8 mouse cellular contexts compared by ENCODE assay signal in the genomic region with DNA sequence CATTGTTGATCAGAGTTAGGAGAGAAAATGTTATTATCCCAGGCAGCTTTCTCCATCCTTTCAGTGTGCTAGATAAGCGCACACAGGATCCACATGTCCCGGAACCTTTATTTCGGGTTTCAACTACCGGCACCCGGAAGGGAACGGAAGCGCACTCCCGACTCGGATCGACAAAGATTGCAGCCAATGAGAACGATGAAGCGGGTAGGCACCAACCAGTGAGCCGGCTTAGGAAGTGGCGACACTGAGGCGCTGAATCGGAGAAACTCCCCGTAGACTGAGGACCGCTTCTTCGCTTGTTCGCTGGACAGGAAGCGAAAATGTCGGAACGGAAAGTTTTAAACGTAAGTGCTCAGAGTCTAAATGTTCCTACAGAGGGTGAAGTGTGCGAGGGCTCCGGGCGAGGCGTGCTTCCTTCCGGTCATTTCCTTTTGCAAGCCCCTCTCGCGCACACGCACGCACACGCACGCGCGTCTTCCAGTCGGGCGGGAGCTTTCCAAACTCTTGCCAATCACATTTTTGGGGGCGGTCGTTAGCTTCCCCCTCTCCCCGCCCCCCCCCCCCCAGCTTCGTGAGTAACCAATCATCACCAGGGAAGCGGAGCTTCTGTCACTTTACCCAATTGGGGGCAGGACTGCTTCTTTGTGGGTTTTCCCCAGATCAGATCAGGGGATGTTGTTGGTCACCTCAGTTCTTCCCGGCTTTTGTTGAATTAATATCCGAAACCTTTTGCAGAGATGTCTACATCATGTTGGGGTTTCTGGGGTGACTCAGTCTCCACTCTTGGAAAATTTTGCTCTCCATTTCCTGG. TPM values are rescaled to one million over a fixed set of nuclear protein-coding genes. Genes with fewer than 3 reads are reported as not detected.
DNase-seq lines count a peak whose midpoint lies in the region; ATAC-seq lines count a peak whose summit lies in the region.

A gene (plus strand): TSS at position 182 of the 811 bp plus-strand sequence.

- peak; percentile 89 for ATAC-seq in erythroblast, adult 5-6 weeks (replicated peaks; ENCODE audit: low FRiP score, poor library complexity, severe bottlenecking)
- ATAC-seq in kidney, embryonic 15.5 days (replicated peaks; ENCODE audit: low FRiP score): peak; percentile 93
- ATAC-seq in monocyte, adult 5-6 weeks (replicated peaks; ENCODE audit: insufficient number of reproducible peaks, low FRiP score, low TSS enrichment, poor library complexity, severe bottlenecking): peak; percentile 84

- H3K27ac ChIP-seq in heart, embryonic 10.5 days: peak within 1 kb of the TSS; percentile 91
- H3K27ac ChIP-seq in kidney, embryonic 15.5 days: peak within 1 kb of the TSS; percentile 98

- H3K4me1 ChIP-seq in heart, embryonic 10.5 days: peaks cover 19% of the 10 kb centered on the region
- peaks cover 36% of the 10 kb centered on the region for H3K4me1 ChIP-seq in kidney, embryonic 15.5 days

- H3K4me2 ChIP-seq in kidney, embryonic 15.5 days: peak within 1 kb of the TSS; percentile 68

- H3K27me3 ChIP-seq in heart, embryonic 10.5 days (ENCODE audit: insufficient read depth, poor library complexity, severe bottlenecking): peaks cover 15% of the 10 kb centered on the region
- peaks cover 17% of the 10 kb centered on the region for H3K27me3 ChIP-seq in kidney, embryonic 15.5 days

- H3K9ac ChIP-seq in kidney, embryonic 15.5 days: peak within 1 kb of the TSS; percentile 46

- peak; percentile 91 to 93 for DNase-seq in B cell, adult 2 months
- DNase-seq in brain, adult 2 months (ENCODE audit: low read depth, low spot score): peak; percentile 99
- DNase-seq in heart, embryonic 10.5 days (ENCODE audit: low spot score): peak; percentile 98
- DNase-seq in liver: peak; percentile 92
- DNase-seq in spleen, postnatal 4 days (ENCODE audit: low spot score in 2 of 2): peak; percentile 91 to 94

- H3K9me3 ChIP-seq in heart, embryonic 10.5 days: no peaks in the 10 kb centered on the region
- H3K9me3 ChIP-seq in kidney, embryonic 15.5 days (replicated peaks): no peaks in the 10 kb centered on the region

- peak within 1 kb of the TSS; percentile 67 for H3K4me3 ChIP-seq in heart, embryonic 10.5 days
- peak within 1 kb of the TSS; percentile 59 for H3K4me3 ChIP-seq in kidney, embryonic 15.5 days (replicated peaks)

- peaks cover 30% of the 10 kb centered on the region for H3K36me3 ChIP-seq in heart, embryonic 10.5 days
- H3K36me3 ChIP-seq in kidney, embryonic 15.5 days: peaks cover 36% of the 10 kb centered on the region

- WGBS in heart, embryonic 10.5 days: under 1% methylated on average over 45 of the region's 46 CpGs
- under 1% methylated on average over 44 of the region's 46 CpGs for WGBS in kidney, embryonic 15.5 days

RNA-seq across cellular contexts. Expression of the gene that starts here (rescaled TPM):
- total RNA-seq in erythroblast, adult 5-6 weeks (2015; ENCODE audit: low replicate concordance): 1.0 and 14.0 TPM in 2 replicates
- 5.7 and 10.5 TPM in 2 replicates for total RNA-seq in erythroblast, adult 5-6 weeks (2017; ENCODE audit: low replicate concordance)
- polyA plus RNA-seq in heart, embryonic 10.5 days (2016; fragmentation: Nextera tagmentation; extraction: Ambion mirVana): 20.9 and 24.4 TPM in 2 replicates
- polyA plus RNA-seq in kidney, embryonic 15.5 days (2015; fragmentation: Nextera tagmentation; extraction: Ambion mirVana): 27.4 and 27.5 TPM in 2 replicates
- total RNA-seq in monocyte, adult 5-6 weeks (2017): 14.7 to 16.4 TPM (median 16.4 TPM) in 3 replicates

Comparison
In these comparisons a context has a peak if more than half of its experiments do, and no peak if none do; other contexts are left out.
1. Peak in every context shown above with its lines: DNase-seq, ATAC-seq, H3K4me3 ChIP-seq and H3K27ac ChIP-seq.